Mouse (Mus musculus): ENCODE measurements around the gene Sox5. TPM values are rescaled to one million over a fixed set of nuclear protein-coding genes. Genes with fewer than 3 reads are reported as not detected.

Gene Sox5
- polyA plus RNA-seq, 1 experiment from 2014 or later, result 22.9 TPM

DNA sequence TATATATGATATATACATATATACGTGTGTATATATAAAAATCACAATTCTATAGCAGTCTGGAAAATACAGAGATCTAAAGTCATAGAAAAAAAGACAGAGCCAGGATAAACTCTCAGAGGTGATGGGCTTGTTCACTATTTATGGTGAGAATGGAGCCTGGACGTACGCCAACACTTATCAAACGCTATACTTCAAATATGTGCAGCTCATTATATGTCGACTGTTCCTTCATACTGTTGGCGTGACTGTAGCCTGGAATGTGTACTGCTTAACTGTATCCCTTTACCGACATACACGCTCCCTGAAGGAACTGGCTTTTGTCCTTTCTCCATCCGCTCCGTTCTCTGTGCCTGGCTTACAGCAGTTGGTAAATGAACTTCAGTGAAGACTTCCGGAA, 407.0 kb downstream of the Sox5 start:
- no peaks in the 10 kb centered on the region for H3K27me3 ChIP-seq (ENCODE audit: control insufficient read depth, insufficient read depth, low read depth, low read length)
- no peaks in the 10 kb centered on the region for H3K36me3 ChIP-seq (ENCODE audit: control insufficient read depth, insufficient read depth, low read length)
- H3K4me2 ChIP-seq (ENCODE audit: low read depth, low read length), result no peak overlapping the region
- no peak overlapping the region for H3K4me3 ChIP-seq (ENCODE audit: low read length)
- no peaks in the 10 kb centered on the region for H3K9me3 ChIP-seq (ENCODE audit: control insufficient read depth, low read length)
- no peak overlapping the region for H3K27ac ChIP-seq (ENCODE audit: low read length)
- H3K4me1 ChIP-seq (replicated peaks; ENCODE audit: control insufficient read depth, insufficient read depth, low read length), result peaks cover 5% of the 10 kb centered on the region; the same call in 1 of the 2 replicates
- no peak overlapping the region for H3K9ac ChIP-seq (ENCODE audit: low read length)
- 53% methylated on average over 11 of the region's 11 CpGs for WGBS
- ATAC-seq (ENCODE audit: low read depth), result no peak

DNA sequence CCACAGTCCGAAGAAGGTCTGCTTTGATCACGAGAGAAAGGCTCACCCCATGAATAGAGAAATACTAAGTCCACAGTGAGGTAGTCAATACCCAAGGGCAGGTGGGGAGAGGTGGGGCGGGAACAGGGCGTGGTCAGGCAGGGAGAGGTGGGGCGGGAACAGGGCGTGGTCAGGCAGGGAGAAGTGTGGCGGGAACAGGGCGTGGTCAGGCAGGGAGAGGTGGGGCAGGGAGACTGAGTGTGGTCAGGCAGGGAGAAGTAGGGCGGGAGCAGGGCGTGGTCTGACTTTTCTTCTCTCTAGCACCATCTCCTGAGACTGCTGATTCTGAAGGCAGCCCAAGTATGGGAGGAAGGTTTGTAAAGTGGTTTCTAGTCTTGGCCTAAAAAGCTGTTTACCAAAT, 411.1 kb downstream of the Sox5 start:
- ATAC-seq (ENCODE audit: low read depth), result peak; percentile 80
- no peak overlapping the region for H3K9ac ChIP-seq (ENCODE audit: low read length)
- H3K4me3 ChIP-seq (ENCODE audit: low read length), result no peak overlapping the region
- H3K9me3 ChIP-seq (ENCODE audit: control insufficient read depth, low read length), result no peaks in the 10 kb centered on the region
- no peaks in the 10 kb centered on the region for H3K27me3 ChIP-seq (ENCODE audit: control insufficient read depth, insufficient read depth, low read depth, low read length)
- H3K36me3 ChIP-seq (ENCODE audit: control insufficient read depth, insufficient read depth, low read length), result no peaks in the 10 kb centered on the region
- 44% methylated on average over 10 of the region's 10 CpGs for WGBS
- peak overlapping the region; percentile 26; the same call in 1 of the 2 replicates for H3K4me2 ChIP-seq (ENCODE audit: low read depth, low read length)
- no peak overlapping the region for H3K27ac ChIP-seq (ENCODE audit: low read length)
- peaks cover 5% of the 10 kb centered on the region; the same call in 1 of the 2 replicates for H3K4me1 ChIP-seq (replicated peaks; ENCODE audit: control insufficient read depth, insufficient read depth, low read length)

DNA sequence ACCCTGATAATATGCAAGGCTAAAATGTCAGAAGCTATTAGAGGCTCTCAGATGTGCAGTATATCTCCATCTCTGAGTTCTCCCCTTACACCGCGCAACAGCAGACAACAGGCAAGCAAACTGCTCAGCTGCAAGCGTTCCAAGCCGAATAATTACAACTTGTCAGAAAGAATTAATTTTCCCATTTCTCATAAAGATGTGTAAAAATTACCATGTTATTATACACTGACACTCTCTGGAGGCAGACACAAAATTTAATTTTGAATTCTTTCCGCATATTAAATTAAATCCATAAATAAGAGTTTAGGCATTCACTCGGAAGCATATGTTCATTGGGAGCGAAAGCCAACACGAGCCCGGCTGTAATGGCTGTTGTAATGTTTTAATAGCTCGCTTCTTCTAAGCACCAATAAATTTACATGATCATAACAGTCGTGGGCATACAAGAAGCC, 414.1 kb downstream of the Sox5 start:
- H3K27ac ChIP-seq (ENCODE audit: low read length), result no peak overlapping the region
- no peaks in the 10 kb centered on the region for H3K27me3 ChIP-seq (ENCODE audit: control insufficient read depth, insufficient read depth, low read depth, low read length)
- no peak overlapping the region for H3K4me3 ChIP-seq (ENCODE audit: low read length)
- ATAC-seq (ENCODE audit: low read depth), result no peak
- no peak overlapping the region for H3K9ac ChIP-seq (ENCODE audit: low read length)
- WGBS, result 91% methylated on average over 11 of the region's 11 CpGs
- H3K36me3 ChIP-seq (ENCODE audit: control insufficient read depth, insufficient read depth, low read length), result no peaks in the 10 kb centered on the region
- peaks cover 3% of the 10 kb centered on the region; the same call in 1 of the 2 replicates for H3K4me1 ChIP-seq (replicated peaks; ENCODE audit: control insufficient read depth, insufficient read depth, low read length)
- no peaks in the 10 kb centered on the region for H3K9me3 ChIP-seq (ENCODE audit: control insufficient read depth, low read length)
- H3K4me2 ChIP-seq (ENCODE audit: low read depth, low read length), result no peak overlapping the region

DNA sequence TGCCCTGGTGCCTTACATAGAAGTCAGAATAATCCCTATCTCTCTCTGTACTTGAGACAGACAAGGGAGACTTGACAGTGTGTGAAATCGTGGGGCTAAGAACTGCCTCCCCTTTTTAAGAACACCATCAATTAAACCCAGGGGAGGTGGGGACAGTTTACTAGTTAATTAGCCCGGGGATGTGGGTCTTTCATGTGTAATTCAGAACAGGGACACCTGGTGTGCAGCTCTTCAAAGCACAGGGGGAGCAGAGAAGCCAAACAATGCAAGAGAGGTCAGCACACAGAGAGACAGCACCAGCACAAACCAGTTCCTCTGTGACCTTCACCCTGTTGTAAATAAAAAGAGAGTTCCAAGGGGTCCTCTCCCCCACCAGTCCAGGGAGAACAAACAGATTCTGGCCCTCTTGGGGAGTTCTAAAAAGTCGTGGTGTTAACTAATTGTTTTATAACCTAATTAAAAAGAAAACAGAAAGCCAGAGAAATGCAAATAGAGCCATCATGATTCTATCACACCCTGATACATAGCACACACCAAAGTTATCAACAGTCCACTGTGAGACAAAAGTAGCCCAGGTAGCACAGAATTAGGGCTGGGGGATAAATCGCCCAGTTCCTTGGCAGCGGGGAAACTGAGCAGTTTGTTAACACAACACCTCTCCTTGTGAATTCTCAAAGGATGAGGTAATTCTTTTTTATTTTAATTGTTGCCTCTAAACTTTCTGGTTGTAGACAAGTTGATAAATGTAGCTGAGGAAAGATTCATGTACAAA, 420.3 kb downstream of the Sox5 start:
- H3K4me1 ChIP-seq (replicated peaks; ENCODE audit: control insufficient read depth, insufficient read depth, low read length), result no peaks in the 10 kb centered on the region; the same call in 1 of the 2 replicates
- 21% methylated on average over 5 of the region's 5 CpGs for WGBS
- H3K36me3 ChIP-seq (ENCODE audit: control insufficient read depth, insufficient read depth, low read length), result no peaks in the 10 kb centered on the region
- ATAC-seq (ENCODE audit: low read depth), result no peak
- no peak overlapping the region for H3K9ac ChIP-seq (ENCODE audit: low read length)
- no peak overlapping the region for H3K4me2 ChIP-seq (ENCODE audit: low read depth, low read length)
- no peaks in the 10 kb centered on the region for H3K27me3 ChIP-seq (ENCODE audit: control insufficient read depth, insufficient read depth, low read depth, low read length)
- no peak overlapping the region for H3K27ac ChIP-seq (ENCODE audit: low read length)
- no peaks in the 10 kb centered on the region for H3K9me3 ChIP-seq (ENCODE audit: control insufficient read depth, low read length)
- H3K4me3 ChIP-seq (ENCODE audit: low read length), result no peak overlapping the region

DNA sequence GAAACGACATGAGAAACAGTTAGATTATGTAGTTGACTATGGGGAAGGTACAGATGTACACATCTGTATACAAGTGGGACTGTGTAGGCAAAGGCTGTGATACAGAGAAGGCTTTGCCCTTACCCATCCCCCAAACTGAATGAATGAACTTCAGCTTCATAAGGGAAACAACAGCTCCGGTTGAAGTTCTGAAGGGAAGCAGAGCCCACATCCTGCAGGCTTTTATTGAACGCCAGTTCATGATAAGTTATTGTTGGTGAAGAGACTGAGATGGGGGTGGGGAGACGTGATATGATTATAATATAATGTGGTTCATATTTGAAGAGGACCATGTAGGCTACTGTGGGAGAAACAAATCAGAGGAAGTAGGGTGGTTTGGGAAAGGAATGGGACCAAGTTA, 424.7 kb downstream of the Sox5 start:
- H3K27me3 ChIP-seq (ENCODE audit: control insufficient read depth, insufficient read depth, low read depth, low read length), result no peaks in the 10 kb centered on the region
- no peaks in the 10 kb centered on the region for H3K9me3 ChIP-seq (ENCODE audit: control insufficient read depth, low read length)
- no peak for ATAC-seq (ENCODE audit: low read depth)
- no peak overlapping the region for H3K27ac ChIP-seq (ENCODE audit: low read length)
- H3K4me3 ChIP-seq (ENCODE audit: low read length), result no peak overlapping the region
- H3K4me2 ChIP-seq (ENCODE audit: low read depth, low read length), result no peak overlapping the region
- no peaks in the 10 kb centered on the region for H3K36me3 ChIP-seq (ENCODE audit: control insufficient read depth, insufficient read depth, low read length)
- WGBS, result 76% methylated on average over 4 of the region's 4 CpGs
- H3K9ac ChIP-seq (ENCODE audit: low read length), result no peak overlapping the region
- H3K4me1 ChIP-seq (replicated peaks; ENCODE audit: control insufficient read depth, insufficient read depth, low read length), result no peaks in the 10 kb centered on the region; the same call in 1 of the 2 replicates

DNA sequence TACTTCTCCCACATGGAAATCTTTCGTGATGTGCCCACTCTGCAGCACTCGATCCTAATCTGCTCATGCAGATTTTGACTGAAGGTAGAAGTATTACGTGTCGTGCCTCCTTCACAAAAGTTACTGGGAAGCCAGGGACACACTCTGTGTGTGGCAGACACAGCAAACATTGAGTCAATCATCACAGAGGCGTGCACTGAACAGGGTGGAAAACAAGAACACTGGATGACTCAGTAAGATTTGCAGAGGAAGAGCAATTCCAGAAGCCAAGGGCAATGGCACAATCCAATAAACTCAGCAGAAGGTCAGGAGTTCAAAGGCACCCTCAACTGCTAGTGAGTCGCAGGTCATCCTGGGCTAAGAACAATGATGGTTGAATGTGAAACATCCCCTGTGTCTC, 430.7 kb downstream of the Sox5 start:
- WGBS, result 78% methylated on average over 6 of the region's 6 CpGs
- no peak for ATAC-seq (ENCODE audit: low read depth)
- H3K27ac ChIP-seq (ENCODE audit: low read length), result no peak overlapping the region
- H3K4me3 ChIP-seq (ENCODE audit: low read length), result no peak overlapping the region
- H3K27me3 ChIP-seq (ENCODE audit: control insufficient read depth, insufficient read depth, low read depth, low read length), result no peaks in the 10 kb centered on the region
- no peak overlapping the region for H3K9ac ChIP-seq (ENCODE audit: low read length)
- H3K4me2 ChIP-seq (ENCODE audit: low read depth, low read length), result no peak overlapping the region
- no peaks in the 10 kb centered on the region for H3K36me3 ChIP-seq (ENCODE audit: control insufficient read depth, insufficient read depth, low read length)
- H3K4me1 ChIP-seq (replicated peaks; ENCODE audit: control insufficient read depth, insufficient read depth, low read length), result no peaks in the 10 kb centered on the region
- H3K9me3 ChIP-seq (ENCODE audit: control insufficient read depth, low read length), result no peaks in the 10 kb centered on the region

DNA sequence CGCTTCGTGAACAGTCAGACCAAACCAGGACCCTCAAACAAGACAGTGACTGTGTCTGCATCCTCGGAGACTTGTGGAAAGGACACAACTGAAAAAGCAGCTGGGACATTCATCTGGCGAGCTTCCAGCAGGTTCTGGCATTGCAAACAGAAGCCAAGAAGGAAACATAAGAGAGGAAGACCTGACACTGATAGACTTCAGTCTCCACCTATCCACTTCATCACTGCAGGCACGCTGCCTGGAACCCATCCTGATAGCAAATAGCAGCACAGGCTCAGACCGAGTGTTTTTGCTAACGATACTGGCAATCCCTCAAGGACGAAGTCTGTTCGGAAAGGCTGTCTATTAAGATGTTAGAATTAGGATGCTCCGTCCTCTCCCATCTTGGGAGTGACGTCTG, 438.4 kb downstream of the Sox5 start:
- 55% methylated on average over 11 of the region's 11 CpGs for WGBS
- no peak for ATAC-seq (ENCODE audit: low read depth)
- H3K9me3 ChIP-seq (ENCODE audit: control insufficient read depth, low read length), result peaks cover 4% of the 10 kb centered on the region
- H3K36me3 ChIP-seq (ENCODE audit: control insufficient read depth, insufficient read depth, low read length), result no peaks in the 10 kb centered on the region
- no peak overlapping the region for H3K9ac ChIP-seq (ENCODE audit: low read length)
- no peaks in the 10 kb centered on the region for H3K27me3 ChIP-seq (ENCODE audit: control insufficient read depth, insufficient read depth, low read depth, low read length)
- peaks cover 2% of the 10 kb centered on the region; the same call in 1 of the 2 replicates for H3K4me1 ChIP-seq (replicated peaks; ENCODE audit: control insufficient read depth, insufficient read depth, low read length)
- H3K4me3 ChIP-seq (ENCODE audit: low read length), result no peak overlapping the region
- H3K4me2 ChIP-seq (ENCODE audit: low read depth, low read length), result no peak overlapping the region
- H3K27ac ChIP-seq (ENCODE audit: low read length), result no peak overlapping the region

DNA sequence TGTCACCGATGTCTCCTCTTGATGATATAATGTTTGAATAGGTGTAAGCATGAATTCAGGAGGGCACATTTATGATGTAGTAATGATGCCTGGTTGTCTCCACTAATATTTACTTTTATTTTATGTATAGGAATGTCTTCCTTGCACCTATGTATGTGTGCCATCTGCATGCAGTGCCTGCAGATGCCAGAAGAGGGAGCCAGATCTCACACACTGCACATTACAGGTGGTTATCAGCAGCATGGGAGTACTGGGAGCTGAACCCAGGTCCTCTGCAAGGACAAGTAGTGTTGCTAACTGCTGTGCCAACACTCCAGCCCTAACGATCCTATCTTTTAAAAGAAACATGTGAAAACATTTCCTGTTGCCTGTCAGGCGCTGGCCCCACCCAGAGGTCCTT, 442.2 kb downstream of the Sox5 start:
- H3K27me3 ChIP-seq (ENCODE audit: control insufficient read depth, insufficient read depth, low read depth, low read length), result no peaks in the 10 kb centered on the region
- H3K36me3 ChIP-seq (ENCODE audit: control insufficient read depth, insufficient read depth, low read length), result no peaks in the 10 kb centered on the region
- no peak overlapping the region for H3K4me3 ChIP-seq (ENCODE audit: low read length)
- H3K9me3 ChIP-seq (ENCODE audit: control insufficient read depth, low read length), result peaks cover 4% of the 10 kb centered on the region
- 88% methylated on average over 3 of the region's 3 CpGs for WGBS
- peaks cover 9% of the 10 kb centered on the region for H3K4me1 ChIP-seq (replicated peaks; ENCODE audit: control insufficient read depth, insufficient read depth, low read length)
- no peak overlapping the region for H3K27ac ChIP-seq (ENCODE audit: low read length)
- ATAC-seq (ENCODE audit: low read depth), result no peak
- no peak overlapping the region for H3K4me2 ChIP-seq (ENCODE audit: low read depth, low read length)
- no peak overlapping the region for H3K9ac ChIP-seq (ENCODE audit: low read length)

DNA sequence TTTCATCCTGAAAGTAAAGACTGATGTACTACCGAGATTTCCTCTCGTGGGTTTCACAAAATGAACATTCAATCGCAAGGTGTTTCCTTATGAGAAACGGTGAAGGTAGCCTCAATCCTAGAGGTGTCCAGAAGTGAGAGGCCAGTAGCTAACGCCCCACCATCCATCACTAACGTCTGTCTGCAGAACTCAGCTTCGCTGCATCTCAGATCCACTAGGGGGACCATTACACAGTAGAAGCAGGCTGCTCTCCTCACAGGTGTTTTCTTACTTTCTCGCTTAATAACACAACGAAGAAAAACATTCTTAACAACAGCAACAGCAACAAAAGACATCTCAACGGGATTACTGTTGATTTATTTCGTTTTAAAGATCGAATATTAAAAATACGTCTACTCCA, 442.8 kb downstream of the Sox5 start:
- Histone ChIP-seq H3K9ac (ENCODE audit: low read length) (no peak overlapping the region), H3K9me3 (ENCODE audit: control insufficient read depth, low read length) (peaks cover 4% of the 10 kb centered on the region), H3K4me1 (replicated peaks; ENCODE audit: control insufficient read depth, insufficient read depth, low read length) (peaks cover 9% of the 10 kb centered on the region), H3K4me3 (ENCODE audit: low read length) (no peak overlapping the region), H3K36me3 (ENCODE audit: control insufficient read depth, insufficient read depth, low read length) (no peaks in the 10 kb centered on the region), H3K27me3 (ENCODE audit: control insufficient read depth, insufficient read depth, low read depth, low read length) (no peaks in the 10 kb centered on the region), H3K4me2 (ENCODE audit: low read depth, low read length) (no peak overlapping the region), H3K27ac (ENCODE audit: low read length) (no peak overlapping the region)
- whole genome bisulfite sequencing, result 52% methylated on average over 13 of the region's 13 CpGs
- no peak for ATAC-seq (ENCODE audit: low read depth)
